In the genomic region with DNA sequence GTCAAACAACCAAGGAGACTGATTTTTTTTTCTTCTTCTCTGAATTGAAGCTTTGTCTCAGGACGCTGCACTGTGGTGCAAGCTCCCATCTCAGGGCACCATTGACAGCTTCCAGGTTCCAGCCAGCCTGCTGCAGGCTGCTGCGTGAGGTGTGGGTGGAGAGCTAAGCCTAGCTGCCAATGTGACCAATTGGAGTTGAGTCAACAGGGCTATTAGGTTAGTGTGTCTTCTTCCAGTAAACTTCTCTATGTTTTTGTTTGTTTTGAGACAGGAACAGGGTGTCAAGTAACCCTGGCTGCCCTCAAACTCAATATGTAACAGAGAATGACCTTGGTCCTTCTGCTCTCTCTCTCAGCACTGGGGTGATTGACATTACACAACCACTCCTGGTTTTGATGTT, we compare ENCODE assay signal across 10 mouse cellular contexts.
DNase-seq lines count a peak whose midpoint lies in the region; ATAC-seq and TF ChIP-seq lines count a peak whose summit lies in the region.
"Had no signal": no experiment of that assay in that cellular context is flagged by ENCODE, and none has a peak within 500 bp of the region (broad histone marks: within the 10 kb centered on the region; RNA-seq: fewer than 3 reads in every experiment).

No protein-coding gene starts in this region.

- H3K27me3 ChIP-seq in intestine, embryonic 15.5 days (replicated peaks): no peaks in the 10 kb centered on the region
- H3K27me3 ChIP-seq in lung, embryonic 14.5 days (ENCODE audit: insufficient read depth, low read length): no peaks in the 10 kb centered on the region
- H3K27me3 ChIP-seq: forebrain, embryonic 12.5 days; limb, embryonic 13.5 days had no signal

- H3K9ac ChIP-seq in intestine, embryonic 15.5 days: no peak overlapping the region
- H3K9ac ChIP-seq in lung, embryonic 14.5 days: no peak overlapping the region
- H3K9ac ChIP-seq: forebrain, embryonic 12.5 days; limb, embryonic 13.5 days had no signal

- H3K9me3 ChIP-seq in intestine, embryonic 15.5 days: no peaks in the 10 kb centered on the region
- no peaks in the 10 kb centered on the region for H3K9me3 ChIP-seq in lung, embryonic 14.5 days (ENCODE audit: low read depth, low read length)
- H3K9me3 ChIP-seq: forebrain, embryonic 12.5 days; limb, embryonic 13.5 days had no signal

- ATAC-seq in intestine, embryonic 15.5 days: peak; percentile 82
- no peak for ATAC-seq in lung, embryonic 14.5 days (ENCODE audit: insufficient read depth)

- no peak for TF ChIP-seq CTCF in lung, embryonic 14.5 days (IDR thresholded peaks at IDR 0.05; ENCODE audit: low read depth)

- intact Hi-C loops in heart, postnatal 10 days (cut with DNase I): no loop called here

- no peak overlapping the region for H3K27ac ChIP-seq in intestine, embryonic 15.5 days
- 0 out of 2 replicates have a peak overlapping the region, but pooled peaks have one; percentile 9 for H3K27ac ChIP-seq in lung, embryonic 14.5 days (ENCODE audit: low read depth)
- H3K27ac ChIP-seq: forebrain, embryonic 12.5 days; limb, embryonic 13.5 days had no signal

- 30% methylated on average over 2 of the region's 2 CpGs for WGBS in intestine, embryonic 15.5 days
- WGBS in lung, embryonic 14.5 days: 34% methylated on average over 2 of the region's 2 CpGs

- H3K4me1 ChIP-seq in intestine, embryonic 15.5 days (replicated peaks): 0 out of 2 replicates have a peak, but pooled peaks cover 4% of the 10 kb centered on the region
- H3K4me1 ChIP-seq in lung, embryonic 14.5 days (ENCODE audit: insufficient read depth): no peaks in the 10 kb centered on the region

- H3K36me3 ChIP-seq in intestine, embryonic 15.5 days: no peaks in the 10 kb centered on the region
- no peaks in the 10 kb centered on the region for H3K36me3 ChIP-seq in lung, embryonic 14.5 days (ENCODE audit: insufficient read depth)
- H3K36me3 ChIP-seq: forebrain, embryonic 12.5 days; limb, embryonic 13.5 days had no signal

- H3K4me2 ChIP-seq in intestine, embryonic 15.5 days (replicated peaks): no peak overlapping the region
- H3K4me2 ChIP-seq in lung, embryonic 14.5 days: no peak overlapping the region
- H3K4me2 ChIP-seq: forebrain, embryonic 12.5 days; limb, embryonic 13.5 days had no signal

- H3K4me3 ChIP-seq in intestine, embryonic 15.5 days (replicated peaks): no peak overlapping the region
- no peak overlapping the region for H3K4me3 ChIP-seq in lung, embryonic 14.5 days (ENCODE audit: low read depth, low read length)
- H3K4me3 ChIP-seq: forebrain, embryonic 12.5 days; limb, embryonic 13.5 days had no signal

- DNase-seq in heart, postnatal 10 days: peak; percentile 12 to 21
- DNase-seq in heart, postnatal 4 days: no peak
- peak; percentile 8 for DNase-seq in adrenal gland, postnatal 25 days
- DNase-seq in lung, embryonic 14.5 days: peak; percentile 16
- no peak for DNase-seq in layer of hippocampus, adult 8-10 months (ENCODE audit: low spot score in 2 of 2)
- no peak for DNase-seq in MN1 (ENCODE audit: low spot score)
- DNase-seq: right cerebral cortex, adult 18-20 months had no signal

Comparison
In these comparisons a context has a peak if more than half of its experiments do, and no peak if none do; other contexts are left out.
1. DNase-seq: peak in heart, postnatal 10 days (2 of 2), adrenal gland, postnatal 25 days (single experiment) and lung, embryonic 14.5 days (single experiment); none in heart, postnatal 4 days (single experiment), layer of hippocampus, adult 8-10 months (0 of 2) and MN1 (single experiment).